Mouse (Mus musculus): Measurements from ENCODE around the gene Rp9.
"Not testable (repeated sequence)": the region's sequence is repeated elsewhere in the genome, so short reads cannot be mapped to it uniquely, and the experiment has no call there.

Rp9 gene

GRCm38 (mm10) chr9:22457142-22457835, 12.3 kb downstream of the Rp9 start:
- no peak for DNase-seq

DNA sequence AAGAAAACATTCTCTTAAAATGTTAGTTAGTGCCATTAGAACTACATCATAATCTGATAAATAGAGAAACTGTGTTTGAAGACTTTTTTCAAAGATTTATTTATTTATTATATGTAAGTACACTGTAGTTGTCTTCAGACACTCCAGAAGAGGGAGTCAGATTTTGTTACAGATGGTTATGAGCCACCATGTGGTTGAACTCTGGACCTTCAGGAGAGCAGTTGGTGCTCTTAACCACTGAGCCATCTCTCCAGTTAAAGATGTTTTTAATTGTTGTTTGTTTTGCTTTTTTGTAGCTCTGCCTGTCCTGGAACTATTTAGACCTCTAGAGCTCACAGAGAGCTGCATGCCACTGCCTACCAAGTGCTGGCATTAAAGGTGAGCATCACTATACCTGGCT, 14.5 kb downstream of the Rp9 start:
- no peak for DNase-seq

DNA sequence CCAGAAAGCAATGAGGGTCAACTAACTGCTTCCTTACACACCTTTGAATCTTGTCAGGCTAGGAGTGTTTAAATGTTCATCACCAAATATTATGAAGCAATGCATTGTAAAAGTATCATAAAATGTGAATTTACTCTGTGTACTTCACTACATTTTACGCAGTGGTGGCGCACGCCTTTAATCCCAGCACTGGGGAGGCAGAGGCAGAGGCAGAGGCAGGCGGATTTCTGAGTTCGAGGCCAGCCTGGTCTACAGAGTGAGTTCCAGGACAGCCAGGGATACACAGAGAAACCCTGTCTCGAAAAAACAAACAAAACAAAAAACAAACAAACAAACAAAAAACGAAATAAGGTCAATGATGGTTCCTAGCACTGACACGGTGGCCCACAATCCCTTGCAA, 15.6 kb downstream of the Rp9 start, which contains the start of gene Gm17545:
Gm17545 (plus strand) TSS at position 301 of the 400 bp plus-strand sequence.
- DNase-seq: not testable (repeated sequence)

DNA sequence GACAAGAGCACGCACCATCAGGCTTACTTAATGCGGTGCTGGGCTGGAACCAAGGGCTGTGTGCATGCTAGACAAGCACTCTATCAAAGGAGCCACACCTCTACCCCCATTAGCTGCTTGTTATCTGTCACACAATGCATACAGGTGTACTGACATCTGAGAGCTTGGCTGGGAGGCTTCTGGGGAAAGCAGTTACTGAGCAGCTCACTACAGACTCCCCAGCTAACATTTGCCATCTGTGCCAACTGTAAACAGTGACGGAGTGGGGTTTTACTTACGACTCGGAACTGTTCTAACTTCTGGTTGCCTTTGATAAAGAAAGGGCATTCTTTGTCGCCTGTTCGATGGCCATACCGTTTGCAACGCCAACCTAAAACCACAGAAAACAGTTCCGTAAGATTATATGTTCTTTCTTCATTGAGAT, 16.0 kb downstream of the Rp9 start:
- DNase-seq: no peak

GRCm38 (mm10) chr9:22452697-22453096, 16.8 kb downstream of the Rp9 start:
- DNase-seq: no peak

- no peak for DNase-seq
These were observed 20.3 kb downstream of the Rp9 start for GRCm38 (mm10) chr9:22449209-22449608.

DNA sequence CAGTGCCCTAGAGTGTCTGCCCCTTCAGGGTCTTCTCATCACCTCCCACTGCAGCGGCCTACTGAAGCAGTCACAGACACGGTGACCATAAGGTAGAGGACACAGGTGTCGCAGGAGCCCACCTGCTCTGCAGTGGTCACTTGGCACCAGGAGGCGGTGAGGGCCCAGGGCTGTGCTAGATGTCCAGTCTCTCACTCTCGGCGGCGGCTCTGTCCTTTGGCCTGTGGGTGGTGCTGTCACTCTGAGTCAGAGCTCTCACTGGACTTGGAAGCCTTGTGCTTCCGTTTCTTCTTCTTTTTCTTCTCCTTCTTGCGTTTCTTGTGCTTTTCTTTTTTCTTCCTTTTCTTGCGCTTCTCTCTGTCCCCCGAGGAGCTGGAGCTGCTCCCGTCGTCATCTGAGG, 21.1 kb downstream of the Rp9 start:
- DNase-seq: no peak

DNA sequence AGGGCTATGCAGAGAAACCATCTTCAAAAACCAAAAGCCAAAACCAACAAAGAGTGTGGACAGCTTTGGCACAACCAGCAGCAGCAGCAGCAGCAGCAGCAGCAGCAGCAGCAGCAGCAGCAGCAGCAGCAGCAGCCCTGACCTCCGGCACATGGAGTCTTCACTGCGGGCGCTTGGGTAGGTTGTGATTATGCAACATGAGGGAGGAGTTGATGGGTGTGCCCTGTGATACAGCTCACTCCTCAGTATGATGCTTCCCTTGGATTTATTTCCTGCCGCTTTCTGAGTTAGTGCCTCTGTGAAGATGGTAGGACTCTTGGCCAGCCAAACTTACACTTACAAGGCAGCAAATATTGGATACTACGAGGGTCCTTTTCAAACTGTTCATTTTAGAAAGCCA, 22.3 kb downstream of the Rp9 start:
- no peak for DNase-seq

DNA sequence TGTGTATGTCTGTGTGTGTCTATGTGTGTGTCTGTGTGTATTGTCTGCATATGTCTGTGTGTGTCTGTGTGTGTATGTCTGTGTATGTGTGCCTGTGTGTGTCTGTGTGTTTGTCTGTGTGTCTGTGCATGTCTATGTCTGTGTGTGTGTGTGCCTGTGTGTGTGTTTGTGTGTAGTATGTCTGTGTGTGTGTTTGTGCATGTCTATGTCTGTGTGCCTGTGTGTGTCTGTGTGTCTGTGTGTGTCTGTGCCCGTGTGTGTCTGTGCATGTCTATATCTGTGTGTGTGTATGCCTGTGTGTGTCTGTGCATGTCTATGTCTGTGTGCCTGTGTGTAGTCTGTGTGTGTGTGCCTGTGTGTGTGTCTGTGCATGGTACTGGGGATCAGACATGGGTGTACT, 24.4 kb downstream of the Rp9 start:
- no peak for DNase-seq

GRCm38 (mm10) chr9:22443157-22443556, 26.4 kb downstream of the Rp9 start:
- DNase-seq: no peak

DNA sequence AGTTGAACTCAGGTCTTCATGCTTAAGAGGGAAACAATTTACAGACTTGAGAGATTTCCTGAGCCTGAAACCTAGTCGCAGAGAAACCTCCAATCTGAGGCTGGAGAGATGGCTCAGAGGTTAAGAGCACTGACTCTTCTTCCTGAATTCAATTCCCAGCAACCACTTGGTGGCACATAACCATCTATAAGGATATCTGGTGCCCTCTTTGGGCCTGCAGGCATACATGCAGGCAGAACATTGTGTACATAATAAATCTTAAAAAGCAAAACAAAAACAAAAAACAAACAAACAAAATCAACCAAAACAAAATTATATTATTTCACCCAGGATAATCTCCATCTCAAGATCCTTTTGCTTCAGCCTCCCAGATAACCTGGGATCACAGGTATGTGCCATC, 30.7 kb downstream of the Rp9 start:
- DNase-seq: no peak

- DNase-seq: no peak
These were observed 35.4 kb downstream of the Rp9 start for GRCm38 (mm10) chr9:22434101-22434500.

GRCm38 (mm10) chr9:22433221-22433620, 36.3 kb downstream of the Rp9 start:
- no peak for DNase-seq

DNA sequence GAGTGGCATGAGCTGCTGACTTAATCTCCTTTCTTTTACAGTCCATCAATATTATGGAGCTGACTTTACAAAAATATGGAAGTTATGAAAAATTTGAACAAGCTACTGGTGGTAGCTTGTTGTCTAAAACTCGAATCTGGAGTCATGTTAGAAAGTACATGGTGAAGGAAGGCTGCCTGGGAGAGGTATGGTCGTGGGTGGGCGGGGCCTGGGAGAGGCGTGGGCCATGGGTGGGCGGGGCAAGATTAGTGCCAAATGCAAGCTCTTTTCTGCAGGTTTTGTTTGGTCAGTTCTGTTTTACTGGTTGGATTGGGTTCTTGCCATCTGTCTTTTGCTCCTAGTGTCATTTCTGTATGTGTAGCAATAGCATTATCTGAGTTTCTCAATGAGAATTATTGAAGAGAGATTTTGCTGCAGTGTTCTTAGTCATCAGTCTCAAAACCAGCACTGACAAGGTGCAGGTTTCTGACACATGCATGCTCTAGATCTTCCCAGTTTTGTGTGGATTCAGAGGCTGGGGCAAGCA, 39.2 kb downstream of the Rp9 start:
- no peak for DNase-seq

GRCm38 (mm10) chr9:22429533-22430241, 39.9 kb downstream of the Rp9 start:
- no peak for DNase-seq

- no peak for DNase-seq
These were observed 40.7 kb downstream of the Rp9 start for GRCm38 (mm10) chr9:22428666-22429410.

DNA sequence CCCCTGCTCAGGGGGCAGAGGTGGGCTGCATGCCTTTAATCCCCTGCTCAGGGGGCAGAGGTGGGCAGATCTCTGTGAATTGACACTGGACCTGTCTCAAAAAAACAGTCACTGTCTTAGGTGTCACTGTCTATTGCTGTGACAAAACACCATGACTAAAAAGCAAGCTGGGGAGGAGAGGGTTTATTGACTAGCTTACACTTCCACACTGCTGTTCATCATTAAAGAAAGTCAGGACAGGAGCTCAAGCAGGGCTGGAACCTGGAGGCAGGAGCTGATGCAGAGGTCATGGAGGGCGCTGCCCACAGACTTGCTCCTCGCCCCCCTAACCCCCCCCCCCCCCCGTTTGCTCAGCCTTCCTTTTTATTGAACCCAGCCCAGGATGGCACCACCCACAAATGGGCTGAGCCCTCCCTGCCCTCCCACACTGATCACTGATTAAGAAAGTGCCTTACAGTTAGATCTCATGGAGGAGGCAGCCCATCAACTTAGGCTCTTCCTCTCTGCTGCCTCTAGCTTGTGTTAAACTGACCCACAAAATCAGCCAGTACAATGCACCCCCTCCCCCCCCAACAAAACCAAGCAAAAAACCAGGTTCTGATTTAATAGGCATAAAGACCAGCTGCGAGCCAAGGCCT, 41.4 kb downstream of the Rp9 start:
- DNase-seq: no peak

DNA sequence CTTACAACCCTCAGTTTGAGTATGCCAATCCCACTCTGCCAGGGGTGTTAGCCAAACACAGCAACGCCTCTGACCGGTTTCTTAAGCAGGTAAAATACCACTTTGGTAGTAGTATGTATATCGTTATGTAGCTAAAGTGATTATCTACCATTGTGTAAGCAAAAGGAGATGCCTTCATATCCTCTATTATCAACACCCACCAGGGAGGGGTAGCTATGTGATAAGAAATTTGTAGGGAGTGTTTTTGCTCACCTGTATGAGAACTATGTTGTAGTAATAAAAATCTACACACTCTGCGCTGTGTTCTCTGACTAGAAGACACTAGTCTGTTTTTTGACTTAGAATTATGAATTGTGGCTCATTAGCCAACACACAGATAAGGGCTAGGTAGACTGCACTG, 44.8 kb downstream of the Rp9 start:
- no peak for DNase-seq

DNA sequence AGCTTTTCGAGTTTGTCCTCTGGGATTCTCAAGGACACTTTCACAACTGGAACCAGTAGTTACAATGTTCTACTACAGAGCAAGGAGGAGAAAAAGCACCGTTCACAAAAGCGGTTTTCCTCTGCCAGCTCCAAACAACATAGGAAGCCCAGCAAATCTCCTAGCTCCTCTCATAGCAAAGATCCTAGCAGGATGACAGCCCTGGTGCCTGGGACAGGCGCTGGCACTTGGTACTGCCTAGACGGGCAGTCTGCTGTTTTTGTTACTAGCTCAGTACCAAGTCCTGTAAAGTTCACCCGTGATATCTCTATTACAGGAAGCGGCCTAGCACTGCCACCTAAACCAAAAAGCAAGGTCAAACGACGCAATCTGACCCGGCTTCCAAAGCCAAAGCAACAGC, 45.3 kb downstream of the Rp9 start:
- DNase-seq: no peak

DNA sequence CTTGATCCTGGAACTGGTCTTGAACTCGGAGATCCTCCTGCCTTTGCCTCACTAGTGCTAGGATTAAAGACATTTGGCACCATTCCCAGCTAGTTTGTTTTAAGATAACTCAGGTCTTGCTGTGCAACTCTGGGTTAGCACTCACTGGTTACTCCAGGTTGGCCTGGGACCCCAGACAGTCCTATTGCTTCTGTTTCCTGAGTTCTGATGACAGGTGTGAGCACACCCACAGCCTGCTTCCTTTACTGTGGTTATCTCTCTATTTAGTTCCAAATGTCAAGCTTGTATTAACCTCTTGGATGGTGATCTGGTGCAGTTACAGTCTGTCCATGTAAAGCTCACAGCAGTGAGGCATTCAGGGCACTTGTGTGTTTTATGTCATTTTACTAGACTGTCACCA, 46.0 kb downstream of the Rp9 start:
- no peak for DNase-seq

DNA sequence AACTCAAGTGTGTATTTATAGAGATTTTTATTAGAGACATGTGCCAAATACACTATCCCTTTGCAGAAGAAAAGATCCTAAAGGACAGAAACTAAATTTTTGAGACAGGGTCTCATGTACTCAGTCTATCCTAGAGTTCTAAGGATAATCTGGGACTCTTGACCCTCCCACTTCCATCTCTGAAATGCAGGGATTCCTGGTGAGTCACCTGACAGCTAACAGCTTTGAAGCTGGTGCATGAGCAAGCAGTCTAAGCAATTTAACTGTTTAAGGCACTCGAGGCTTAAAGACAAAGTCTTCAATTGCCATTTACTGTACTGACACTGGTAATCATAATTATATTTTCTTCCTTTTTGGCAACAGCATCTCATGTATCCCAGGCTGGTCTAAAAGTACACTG, 47.0 kb downstream of the Rp9 start:
- no peak for DNase-seq

DNA sequence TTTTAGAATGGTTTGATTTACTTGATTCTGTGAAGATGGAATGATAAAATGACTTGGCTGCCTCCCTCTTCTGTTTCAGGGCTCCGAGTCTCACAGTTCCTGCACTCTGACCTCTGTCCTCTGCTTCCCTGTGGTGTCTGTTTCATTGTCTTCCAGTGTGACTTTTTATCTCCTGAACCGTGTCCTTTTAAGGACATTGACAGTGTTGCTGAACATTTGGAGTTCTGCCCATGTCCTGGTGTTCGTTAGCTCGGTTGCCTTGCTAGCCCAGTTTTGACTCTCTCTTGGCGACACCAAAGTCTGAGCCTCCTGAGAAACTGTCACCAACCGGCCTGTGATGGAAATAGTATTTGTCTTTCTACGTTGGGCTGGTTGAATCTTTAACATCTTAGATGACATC, 49.1 kb downstream of the Rp9 start:
- DNase-seq: no peak

- DNase-seq: no peak
These were observed 49.7 kb downstream of the Rp9 start for GRCm38 (mm10) chr9:22419877-22420276.
